Mouse (Mus musculus) heart, embryonic 13.5 days (tissue): ENCODE results near the gene Sox6. TPM values are rescaled to one million over a fixed set of nuclear protein-coding genes. Genes with fewer than 3 reads are reported as not detected.

Experiments
- ATAC-seq: fragments of 200-750 bp; cut with Nextera tagmentation; 2 replicates; pipeline ENCODE4 v1.8.0; 2017; ENCODE audit warnings: moderate TSS enrichment; ENCODE audit not compliant: insufficient number of reproducible peaks, low FRiP score, low TSS enrichment; ENCODE audit errors: extremely low read depth
- H3K27ac ChIP-seq: fragments of 300-500 bp; sonication (generic); replicated peaks from 2 replicates; pipeline ENCODE4 v1.5.1; 2015; ENCODE audit warnings: moderate library complexity, mild to moderate bottlenecking, inconsistent platforms
- H3K27me3 ChIP-seq: fragments of 300-500 bp; sonication (generic); replicated peaks from 2 replicates; pipeline ENCODE4 v1.6.1; 2015; ENCODE audit warnings: mild to moderate bottlenecking, inconsistent platforms
- H3K36me3 ChIP-seq: fragments of 300-500 bp; sonication (generic); 2 replicates; pipeline ENCODE4 v1.6.1; 2015; ENCODE audit warnings: mild to moderate bottlenecking, inconsistent platforms
- H3K4me1 ChIP-seq: fragments of 300-500 bp; sonication (generic); 2 replicates; pipeline ENCODE4 v1.6.1; 2015; ENCODE audit warnings: inconsistent platforms
- H3K4me2 ChIP-seq: fragments of 300-500 bp; sonication (generic); 2 replicates; pipeline ENCODE4 v1.6.1; 2015; ENCODE audit warnings: inconsistent platforms, mild to moderate bottlenecking, moderate library complexity
- H3K4me3 ChIP-seq: fragments of 300-500 bp; sonication (generic); 2 replicates; pipeline ENCODE4 v1.5.1; 2015; ENCODE audit warnings: moderate library complexity, mild to moderate bottlenecking, inconsistent platforms
- H3K9ac ChIP-seq: fragments of 300-500 bp; sonication (generic); 2 replicates; pipeline ENCODE4 v1.6.1; 2015; ENCODE audit warnings: inconsistent platforms, mild to moderate bottlenecking, moderate library complexity
- H3K9me3 ChIP-seq: fragments of 300-500 bp; sonication (generic); 2 replicates; pipeline ENCODE4 v1.6.1; 2016; ENCODE audit warnings: inconsistent platforms
- WGBS: fragments of 180-500 bp; shearing (Covaris S2); methylation state at CpG from one replicate; pipeline ENCODE4 v1.1.7; 2015; ENCODE audit warnings: mixed read lengths; 5-methylcytosine and 5-hydroxymethylcytosine counted together
- polyA plus RNA-seq: library from polyadenylated mRNA; unstranded; fragments of >200 nt; fragmentation: Nextera tagmentation; extraction: Ambion mirVana; gene quantifications from 2 replicates; pipeline ENCODE4 v1.2.1, GENCODE M21; 2015

Sox6 gene
- polyA plus RNA-seq, 1 experiment from 2014 or later, result 27.2 TPM

GRCm38 (mm10) chr7:115825295-115825694, 213.3 kb downstream of the Sox6 start:
- WGBS, result 56% methylated on average over 3 of the region's 3 CpGs
- no peak overlapping the region for H3K4me3 ChIP-seq
- H3K27ac ChIP-seq, result peak overlapping the region; percentile 55
- H3K36me3 ChIP-seq, result no peaks in the 10 kb centered on the region
- H3K27me3 ChIP-seq, result no peaks in the 10 kb centered on the region
- no peak overlapping the region for H3K9ac ChIP-seq
- peaks cover 60% of the 10 kb centered on the region for H3K4me1 ChIP-seq
- ATAC-seq, result no peak
- no peaks in the 10 kb centered on the region for H3K9me3 ChIP-seq
- H3K4me2 ChIP-seq, result 0 out of 2 replicates have a peak overlapping the region, but pooled peaks have one; percentile 5

GRCm38 (mm10) chr7:115824621-115825256, 213.9 kb downstream of the Sox6 start:
- H3K4me3 ChIP-seq, result no peak overlapping the region
- no peaks in the 10 kb centered on the region for H3K36me3 ChIP-seq
- H3K9me3 ChIP-seq, result no peaks in the 10 kb centered on the region
- H3K4me1 ChIP-seq, result peaks cover 55% of the 10 kb centered on the region
- H3K4me2 ChIP-seq, result no peak overlapping the region
- peak overlapping the region; percentile 55 for H3K27ac ChIP-seq
- no peak for ATAC-seq
- WGBS, result 64% methylated on average over 8 of the region's 8 CpGs
- peak overlapping the region; percentile 26; the same call in 1 of the 2 replicates for H3K9ac ChIP-seq
- H3K27me3 ChIP-seq, result no peaks in the 10 kb centered on the region

- H3K9me3 ChIP-seq, result no peaks in the 10 kb centered on the region
- no peak overlapping the region for H3K4me3 ChIP-seq
- H3K4me1 ChIP-seq, result peaks cover 8% of the 10 kb centered on the region
- H3K27me3 ChIP-seq, result no peaks in the 10 kb centered on the region
- peak overlapping the region; percentile 16; the same call in 1 of the 2 replicates for H3K27ac ChIP-seq
- ATAC-seq, result no peak
- no peaks in the 10 kb centered on the region for H3K36me3 ChIP-seq
- no peak overlapping the region for H3K4me2 ChIP-seq
- H3K9ac ChIP-seq, result no peak overlapping the region
- WGBS, result 23% methylated on average over 1 of the region's 1 CpGs
Measured at GRCm38 (mm10) chr7:115819136-115819535, 219.5 kb downstream of the Sox6 start.

GRCm38 (mm10) chr7:115803256-115803655, 235.3 kb downstream of the Sox6 start:
- Histone ChIP-seq H3K4me1 (peaks cover 25% of the 10 kb centered on the region), H3K4me3 (no peak overlapping the region), H3K9ac (no peak overlapping the region), H3K9me3 (no peaks in the 10 kb centered on the region), H3K36me3 (no peaks in the 10 kb centered on the region), H3K27me3 (no peaks in the 10 kb centered on the region), H3K27ac (no peak overlapping the region), H3K4me2 (no peak overlapping the region)
- WGBS, result 31% methylated on average over 3 of the region's 3 CpGs
- no peak for ATAC-seq

GRCm38 (mm10) chr7:115794139-115794858, 244.3 kb downstream of the Sox6 start:
- Histone ChIP-seq H3K4me3 (no peak overlapping the region), H3K9me3 (no peaks in the 10 kb centered on the region), H3K9ac (no peak overlapping the region), H3K4me2 (no peak overlapping the region), H3K36me3 (no peaks in the 10 kb centered on the region), H3K27ac (no peak overlapping the region), H3K4me1 (peaks cover 10% of the 10 kb centered on the region), H3K27me3 (no peaks in the 10 kb centered on the region)
- ATAC-seq, result no peak
- WGBS, result 73% methylated on average over 4 of the region's 4 CpGs

GRCm38 (mm10) chr7:115792841-115793240, 245.8 kb downstream of the Sox6 start:
- no peak overlapping the region for H3K9ac ChIP-seq
- WGBS, result 47% methylated on average over 2 of the region's 2 CpGs
- H3K4me2 ChIP-seq, result no peak overlapping the region
- no peak for ATAC-seq
- H3K4me1 ChIP-seq, result peaks cover 10% of the 10 kb centered on the region
- H3K4me3 ChIP-seq, result no peak overlapping the region
- H3K9me3 ChIP-seq, result no peaks in the 10 kb centered on the region
- no peak overlapping the region for H3K27ac ChIP-seq
- H3K27me3 ChIP-seq, result no peaks in the 10 kb centered on the region
- no peaks in the 10 kb centered on the region for H3K36me3 ChIP-seq

GRCm38 (mm10) chr7:115789116-115789823, 249.3 kb downstream of the Sox6 start:
- Histone ChIP-seq H3K4me1 (peaks cover 13% of the 10 kb centered on the region), H3K27ac (no peak overlapping the region), H3K9ac (no peak overlapping the region), H3K4me3 (no peak overlapping the region), H3K9me3 (no peaks in the 10 kb centered on the region), H3K4me2 (no peak overlapping the region), H3K27me3 (no peaks in the 10 kb centered on the region), H3K36me3 (no peaks in the 10 kb centered on the region)
- ATAC-seq, result no peak
- 73% methylated on average over 5 of the region's 5 CpGs for WGBS

- Histone ChIP-seq H3K9me3 (0 out of 2 replicates have a peak, but pooled peaks cover 4% of the 10 kb centered on the region), H3K9ac (no peak overlapping the region), H3K4me2 (peak overlapping the region; percentile 35), H3K4me1 (peaks cover 31% of the 10 kb centered on the region), H3K36me3 (no peaks in the 10 kb centered on the region), H3K27ac (peak overlapping the region; percentile 65), H3K4me3 (no peak overlapping the region), H3K27me3 (no peaks in the 10 kb centered on the region)
- no peak for ATAC-seq
- 58% methylated on average over 8 of the region's 8 CpGs for WGBS
Measured at GRCm38 (mm10) chr7:115783982-115784917, 254.3 kb downstream of the Sox6 start.

GRCm38 (mm10) chr7:115780148-115780547, 258.4 kb downstream of the Sox6 start:
- Histone ChIP-seq H3K9me3 (peaks cover 4% of the 10 kb centered on the region; the same call in 1 of the 2 replicates), H3K27ac (peak overlapping the region; percentile 58), H3K27me3 (no peaks in the 10 kb centered on the region), H3K4me1 (peaks cover 44% of the 10 kb centered on the region), H3K36me3 (0 out of 2 replicates have a peak, but pooled peaks cover 3% of the 10 kb centered on the region), H3K9ac (no peak overlapping the region), H3K4me2 (no peak overlapping the region), H3K4me3 (peak overlapping the region; percentile 6; the same call in 1 of the 2 replicates)
- 31% methylated on average over 4 of the region's 4 CpGs for WGBS
- no peak for ATAC-seq

- peak overlapping the region; percentile 58 for H3K27ac ChIP-seq
- no peak overlapping the region for H3K9ac ChIP-seq
- 0 out of 2 replicates have a peak, but pooled peaks cover 3% of the 10 kb centered on the region for H3K36me3 ChIP-seq
- WGBS, result 71% methylated on average over 2 of the region's 2 CpGs
- no peak overlapping the region for H3K4me2 ChIP-seq
- no peak for ATAC-seq
- H3K4me3 ChIP-seq, result no peak overlapping the region
- peaks cover 38% of the 10 kb centered on the region for H3K4me1 ChIP-seq
- no peaks in the 10 kb centered on the region for H3K27me3 ChIP-seq
- peaks cover 4% of the 10 kb centered on the region; the same call in 1 of the 2 replicates for H3K9me3 ChIP-seq
Measured at GRCm38 (mm10) chr7:115779544-115779943, 259.1 kb downstream of the Sox6 start.
